Mouse (Mus musculus) monocyte, adult 5-6 weeks (primary cell): Measurements from ENCODE around the gene Ttc26. TPM values are rescaled to one million over a fixed set of nuclear protein-coding genes. Genes with fewer than 3 reads are reported as not detected.

ENCODE experiments used
- ATAC-seq: fragments of 153-309, 156-312 bp; replicated peaks from 2 replicates; pipeline ENCODE4 v1.8.0; 2017; ENCODE audit warnings: mild to moderate bottlenecking; ENCODE audit not compliant: low TSS enrichment, insufficient number of reproducible peaks, severe bottlenecking, poor library complexity, low FRiP score
- total RNA-seq: library from RNA; stranded (forward); fragments of 200-1000, 200-491, 200-594 nt; gene quantifications from 3 replicates; pipeline ENCODE4 v1.2.3, GENCODE M21; 2017

Ttc26 gene
- not detected in 3 replicates for total RNA-seq

DNA sequence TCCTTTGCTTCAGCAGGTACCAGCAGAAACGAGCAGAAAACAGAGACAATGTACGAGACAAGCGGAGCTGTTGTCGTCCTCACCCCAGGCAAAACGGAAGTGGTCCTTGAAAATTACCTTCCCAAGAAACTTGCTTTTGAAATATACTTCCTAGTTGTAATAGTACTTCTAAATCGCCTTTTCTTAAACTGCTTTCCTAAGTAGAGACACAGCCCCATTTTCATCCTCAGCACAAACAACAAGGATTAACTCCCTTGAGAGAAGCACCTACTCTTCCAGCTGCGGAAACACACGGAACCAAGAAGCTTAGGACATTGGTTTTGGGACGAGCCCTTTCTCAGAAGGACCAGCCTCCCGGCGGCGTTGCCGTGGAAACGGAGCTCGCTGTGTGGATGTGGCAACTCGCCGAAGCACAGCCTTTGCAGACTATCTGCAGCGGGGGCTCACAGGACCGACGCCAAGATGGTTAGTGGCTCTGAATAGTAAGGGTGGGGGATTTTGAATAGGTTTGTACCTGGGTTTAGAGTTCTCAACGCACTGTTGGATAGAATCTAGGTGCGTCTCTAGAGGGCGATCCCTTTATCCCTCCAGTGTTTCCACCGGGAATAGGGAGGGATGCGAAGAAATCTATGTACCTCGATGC, at the start of gene Ttc26:
Ttc26 (plus strand) TSS at position 341 of the 643 bp plus-strand sequence.
- ATAC-seq = peak; percentile 98

DNA sequence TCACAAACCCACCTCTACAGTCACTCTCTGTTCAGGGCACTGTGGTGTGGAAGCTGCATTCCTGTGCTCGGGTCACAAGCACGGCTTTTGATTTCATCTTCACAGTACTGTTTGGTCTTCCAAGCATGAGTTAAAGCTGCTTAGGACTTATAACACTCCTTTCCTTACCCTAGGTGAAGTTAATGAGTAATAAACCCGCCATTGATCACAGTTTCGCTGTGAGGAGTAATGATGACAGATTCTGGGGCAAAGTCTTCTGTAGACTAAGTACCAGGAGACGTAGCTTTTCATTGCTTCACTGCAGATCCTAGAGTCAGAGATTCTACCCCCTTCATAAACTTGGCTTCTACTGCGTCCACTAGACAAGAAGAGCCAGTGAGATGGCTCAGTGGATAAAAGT, 46.0 kb upstream of the Ttc26 start:
- no peak for ATAC-seq

DNA sequence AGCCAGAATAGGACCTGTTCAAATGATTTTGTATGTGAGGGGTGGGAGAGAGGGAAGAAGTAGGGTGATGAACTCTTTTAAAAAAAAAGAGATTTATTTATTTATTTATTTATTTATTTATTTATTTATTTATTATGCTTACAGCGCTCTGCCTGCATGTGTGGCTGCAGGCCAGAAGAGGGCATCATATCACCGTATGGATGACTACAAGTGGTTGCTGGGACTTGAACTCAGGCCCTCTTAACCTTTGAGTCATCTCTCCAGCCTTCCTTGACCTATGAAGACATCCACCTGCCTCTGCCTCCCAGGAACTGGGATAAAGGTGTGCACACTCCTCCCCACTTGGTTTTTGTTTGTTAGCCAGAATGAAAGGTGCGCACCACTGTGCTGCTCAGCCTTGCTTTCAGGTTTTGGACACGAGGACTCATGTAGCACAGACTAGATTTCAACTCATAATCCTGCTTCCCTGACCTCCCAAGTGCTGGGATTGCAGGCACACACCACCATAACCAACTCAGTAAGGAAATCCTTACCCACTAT, 44.0 kb upstream of the Ttc26 start:
- peak; percentile 45; the same call in 1 of the 2 replicates for ATAC-seq

DNA sequence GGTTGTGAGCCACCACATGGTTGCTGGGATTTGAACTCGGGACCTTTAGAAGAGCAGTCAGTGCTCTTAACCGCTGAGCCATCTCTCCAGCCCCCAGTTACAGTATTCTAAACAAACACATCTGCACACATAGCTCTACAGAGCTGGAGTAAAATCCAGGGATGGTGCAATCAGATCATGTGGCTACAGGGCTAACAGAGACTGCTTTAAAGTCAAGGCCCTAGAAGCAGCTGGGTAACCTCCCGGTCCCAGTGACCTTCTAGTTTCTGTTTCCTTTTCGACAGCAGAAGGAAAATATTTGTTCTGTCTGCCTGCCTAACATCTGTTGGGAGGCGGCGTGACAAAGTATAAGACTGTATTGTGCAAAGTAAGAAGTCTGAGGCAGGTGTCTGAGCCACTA, 43.3 kb upstream of the Ttc26 start:
- peak; percentile 11; the same call in 1 of the 2 replicates for ATAC-seq

DNA sequence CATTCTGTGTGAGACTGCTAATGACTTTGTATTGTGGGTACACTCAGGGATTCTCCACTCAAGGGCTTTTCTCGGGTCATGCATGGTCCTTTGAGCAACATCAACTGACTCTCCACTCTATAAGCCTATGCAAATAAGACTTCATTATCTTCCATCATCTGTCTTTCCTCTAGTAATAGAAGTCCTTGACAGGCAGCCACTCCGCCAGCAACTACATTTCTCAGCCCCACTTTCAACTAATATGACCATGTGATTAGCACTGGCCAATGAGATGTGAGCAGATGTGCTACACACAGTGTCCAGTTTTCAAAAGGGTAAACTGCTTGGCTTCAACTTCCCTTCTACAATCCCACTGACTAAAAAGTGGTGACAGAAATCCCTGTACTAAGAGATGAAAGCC, 42.2 kb upstream of the Ttc26 start:
- no peak for ATAC-seq

DNA sequence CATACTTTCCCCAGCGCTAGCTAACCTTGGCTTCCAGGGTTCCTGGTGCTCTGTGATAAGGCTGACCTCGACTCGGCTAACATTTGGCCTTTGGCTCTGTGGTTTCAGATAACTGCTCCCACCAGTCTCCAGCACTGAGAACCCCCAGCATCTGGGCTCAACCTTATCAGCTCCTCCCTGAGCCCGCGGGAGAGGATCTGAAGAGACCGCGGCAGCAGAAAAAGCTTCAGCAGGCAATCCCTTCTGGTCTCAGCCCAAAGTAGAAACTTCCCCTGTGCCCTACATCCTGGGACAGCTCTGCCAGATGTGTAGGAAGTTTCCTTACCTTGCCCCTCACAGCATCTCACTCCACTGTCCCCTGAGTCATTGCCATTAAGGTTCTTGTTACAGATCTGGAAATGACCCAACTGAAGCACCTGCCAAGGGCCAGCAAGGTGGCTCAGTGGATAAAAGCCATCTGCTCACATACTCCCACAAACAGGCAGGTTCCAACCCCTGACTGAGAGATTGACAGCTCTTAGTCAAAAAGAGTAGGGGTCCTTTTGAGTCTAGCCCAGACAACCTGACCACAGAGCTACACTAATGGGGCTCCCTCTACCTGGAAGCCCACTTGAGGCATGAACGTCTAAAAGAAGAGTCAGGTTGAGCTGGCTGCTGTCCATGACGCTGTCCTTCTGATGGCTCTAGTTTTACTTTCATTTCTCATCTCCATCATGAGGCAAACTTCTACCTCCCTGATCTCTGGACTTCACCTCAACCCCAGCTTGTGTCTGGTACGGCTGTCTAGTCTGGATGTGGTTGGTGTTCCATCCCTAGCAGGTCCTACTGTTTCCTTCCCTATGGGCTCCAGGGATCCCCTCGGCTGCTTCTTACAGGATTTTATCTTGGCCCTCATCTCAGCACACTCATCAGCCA, 39.3 kb upstream of the Ttc26 start:
- 0 out of 2 replicates have a peak, but pooled peaks have one; percentile 25 for ATAC-seq

DNA sequence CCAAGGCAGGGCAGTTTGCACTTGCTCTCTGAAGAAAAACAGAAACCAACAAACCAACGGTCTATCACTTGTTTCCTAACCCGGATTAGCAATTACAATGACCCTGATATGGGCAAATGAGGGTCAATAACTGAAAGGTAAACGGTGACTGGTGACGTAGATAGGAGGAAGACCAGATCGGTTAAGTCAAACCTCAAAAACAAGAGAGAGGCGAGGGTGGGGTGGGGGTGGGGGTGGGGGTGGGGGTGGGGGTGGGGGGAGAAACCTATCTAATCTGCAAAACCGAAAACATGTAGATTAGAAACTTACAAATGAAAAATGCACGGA, 38.6 kb upstream of the Ttc26 start:
- no peak for ATAC-seq

DNA sequence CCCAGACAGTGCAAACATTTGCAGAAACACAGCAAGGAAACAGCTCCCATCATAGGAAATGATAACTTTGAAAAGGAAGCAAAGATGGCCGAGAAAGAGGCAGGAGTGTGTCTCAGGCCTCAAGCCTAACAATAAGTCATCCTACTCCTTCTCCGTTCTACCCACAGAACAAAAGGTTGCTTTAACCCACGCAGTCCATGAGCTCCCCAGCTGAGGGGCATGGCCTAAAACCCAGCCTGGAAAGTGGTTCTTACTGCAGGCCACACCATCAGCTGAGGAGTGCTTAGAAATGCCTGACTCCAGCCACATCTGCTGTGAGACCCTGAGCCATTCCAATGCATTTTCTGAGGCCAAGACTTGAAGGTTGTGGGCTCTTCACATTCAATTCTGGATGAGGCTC, 37.7 kb upstream of the Ttc26 start:
- no peak for ATAC-seq

DNA sequence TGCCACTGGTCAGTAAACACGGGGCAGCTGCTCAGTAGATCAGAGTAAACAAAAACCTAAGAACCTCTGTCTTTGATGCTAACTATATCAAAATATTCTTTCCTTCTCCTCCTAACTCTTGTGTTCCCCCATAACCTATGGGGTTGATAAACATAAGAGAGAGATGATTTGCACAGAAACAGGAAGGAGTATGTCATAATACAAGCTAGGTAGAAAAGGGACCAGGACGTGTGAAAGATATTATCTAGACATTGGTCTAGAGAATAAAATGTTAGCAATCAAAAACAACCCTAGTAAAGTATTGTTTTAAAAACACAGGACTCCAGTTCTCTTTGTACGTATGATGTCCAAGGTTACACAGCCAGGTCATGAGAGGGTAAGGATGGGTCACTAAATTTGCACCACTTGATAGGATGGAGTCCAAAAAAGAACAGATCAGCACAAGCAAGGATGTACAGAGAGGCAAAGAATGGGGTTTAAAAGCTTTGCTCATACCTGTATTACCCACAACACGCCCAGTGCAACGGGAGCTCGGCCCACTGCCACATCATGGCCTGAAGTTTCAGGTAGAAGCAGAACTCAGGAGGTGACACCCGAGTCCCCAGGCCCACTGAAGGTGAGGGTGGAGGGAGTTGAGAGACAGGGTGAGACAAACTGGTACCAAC, 37.1 kb upstream of the Ttc26 start:
- ATAC-seq = no peak

DNA sequence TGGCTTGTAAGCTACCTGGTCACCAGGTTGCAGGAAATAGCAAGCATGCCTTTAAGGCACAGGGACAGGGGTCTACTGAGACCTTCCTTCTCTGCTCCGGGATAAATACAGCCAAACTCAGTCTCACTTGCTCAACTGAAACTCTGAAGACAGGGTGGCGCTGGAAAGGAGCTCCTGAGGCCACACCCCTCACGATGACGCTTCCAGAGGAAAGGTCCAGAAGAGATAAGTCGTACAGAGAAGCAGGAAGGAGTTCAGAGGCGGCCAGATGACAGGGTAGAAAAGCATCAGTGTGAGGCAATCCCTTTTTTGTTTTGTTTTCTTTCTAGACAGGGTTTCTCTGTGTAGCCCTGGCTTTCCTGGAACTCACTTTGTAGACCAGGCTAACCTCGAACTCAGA, 35.5 kb upstream of the Ttc26 start:
- peak; percentile 86 for ATAC-seq

DNA sequence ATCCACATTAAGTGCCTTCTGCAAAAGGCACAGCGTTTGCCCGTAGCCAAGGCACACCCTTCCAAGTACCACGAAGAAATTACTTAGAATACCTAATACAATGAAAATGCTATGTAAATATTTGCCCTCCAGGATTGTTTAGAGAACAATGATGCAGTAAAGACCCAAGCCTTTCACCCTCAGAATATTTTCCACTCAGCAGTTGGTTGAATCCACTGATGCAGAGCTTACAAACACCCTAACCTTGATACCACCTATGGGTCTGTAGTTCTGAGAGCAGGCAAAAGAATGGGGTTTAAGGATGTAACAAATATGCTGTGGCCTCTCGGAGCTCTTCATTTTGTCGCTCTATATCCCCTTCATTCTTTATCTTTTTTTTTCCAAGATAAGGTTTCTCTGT, 33.4 kb upstream of the Ttc26 start:
- no peak for ATAC-seq

DNA sequence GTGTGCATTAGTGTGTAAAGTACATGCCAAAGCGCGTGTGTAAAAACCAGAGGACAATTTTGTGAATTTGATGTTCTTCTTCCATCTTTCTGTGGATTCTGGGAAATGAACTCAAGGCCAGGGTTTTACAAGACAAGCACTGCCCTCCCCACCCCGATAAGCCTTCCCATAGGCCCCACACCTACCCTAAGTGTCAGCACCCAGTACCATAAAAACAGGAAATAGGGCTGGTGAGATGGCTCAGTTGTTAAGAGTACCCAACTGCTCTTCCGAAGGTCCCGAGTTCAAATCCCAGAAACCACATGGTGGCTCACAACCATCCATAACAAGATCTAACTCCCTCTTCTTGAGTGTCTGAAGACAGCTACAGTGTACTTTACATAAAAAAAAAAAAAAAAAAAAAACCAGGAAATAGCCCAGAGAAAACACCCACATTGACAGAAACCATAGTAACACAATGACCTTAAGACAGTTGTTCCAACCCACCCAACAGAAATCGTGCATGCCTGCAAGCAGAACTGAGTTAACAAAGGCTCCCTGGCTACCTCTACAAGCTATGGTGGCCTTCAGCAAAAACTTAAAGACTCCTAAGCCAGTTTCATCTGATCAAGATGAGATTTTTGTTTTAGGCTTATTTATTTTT, 32.3 kb upstream of the Ttc26 start:
- no peak for ATAC-seq

DNA sequence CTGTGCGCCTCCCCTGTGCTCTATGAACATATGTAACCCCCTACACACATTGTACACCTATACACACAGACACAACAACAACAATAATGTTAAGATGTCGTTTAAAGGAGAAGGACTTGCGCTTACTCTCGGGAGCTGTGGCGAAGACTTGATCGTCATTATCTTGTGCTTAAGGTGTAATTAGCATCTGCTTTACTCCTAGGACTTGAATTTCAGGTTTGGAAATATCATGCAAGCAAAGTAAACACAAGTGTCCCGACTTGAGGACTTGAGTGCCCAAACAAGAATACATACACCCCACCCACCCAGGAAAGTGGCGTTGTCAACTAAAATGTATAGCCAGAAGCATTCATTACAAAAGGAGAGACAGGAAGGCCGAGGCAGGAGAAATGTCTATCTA, 31.5 kb upstream of the Ttc26 start:
- ATAC-seq = no peak

DNA sequence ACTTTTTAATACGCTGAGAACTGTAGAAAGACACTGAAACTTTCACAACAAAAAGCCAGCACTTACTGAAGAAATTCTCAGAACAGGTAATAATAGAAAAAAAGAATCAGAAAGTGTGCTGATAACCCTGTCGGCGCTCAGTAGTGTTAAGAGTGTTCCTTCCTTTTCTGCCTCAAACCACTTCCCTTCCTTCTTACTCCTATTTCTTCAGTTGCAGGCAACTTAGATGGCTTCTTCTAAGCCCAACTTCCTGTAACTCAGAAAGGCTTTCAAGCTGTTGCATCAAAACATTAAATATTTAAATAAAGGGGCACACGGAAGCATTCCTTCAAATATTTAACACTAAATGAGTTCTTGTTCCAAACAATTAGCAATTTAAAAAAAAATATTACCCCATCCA, 29.3 kb upstream of the Ttc26 start:
- ATAC-seq = no peak

DNA sequence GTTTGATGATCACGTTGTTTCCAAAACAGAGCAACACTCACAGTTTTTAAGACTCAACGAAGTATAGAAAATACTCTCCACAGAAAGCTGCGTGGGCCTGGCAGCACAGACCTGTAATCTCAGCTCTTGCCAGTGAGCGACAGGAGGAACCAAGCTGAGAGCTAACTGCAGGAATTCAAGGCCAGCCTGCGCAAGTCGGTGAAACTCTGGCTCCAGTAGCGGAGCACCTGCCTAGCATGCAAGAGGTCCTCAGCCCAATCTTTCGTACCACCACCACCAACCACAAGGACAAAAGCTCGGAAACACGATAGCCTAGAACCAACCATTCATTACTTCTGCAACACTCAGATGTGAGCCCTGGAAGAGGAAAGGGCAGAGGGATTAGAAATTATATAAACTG, 28.8 kb upstream of the Ttc26 start:
- no peak for ATAC-seq

DNA sequence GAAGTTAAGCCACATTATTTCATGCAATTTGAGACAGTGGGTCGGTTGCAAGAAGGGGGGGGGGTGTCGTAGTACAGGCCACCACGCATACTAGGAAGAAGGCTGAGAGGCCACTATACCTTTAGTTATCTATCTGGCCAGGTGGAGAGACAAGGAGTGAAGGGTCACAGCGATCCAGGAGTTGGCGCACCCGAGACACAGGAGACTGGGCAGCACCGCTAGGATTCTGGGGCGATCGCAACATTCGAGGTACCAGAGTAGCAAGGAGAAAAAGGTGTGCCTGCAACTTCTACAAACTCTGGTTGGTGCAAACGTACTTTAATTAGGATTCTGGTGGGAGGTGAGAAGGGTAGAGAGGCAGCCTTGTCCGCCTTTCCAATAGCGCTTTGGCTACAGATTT, 28.1 kb upstream of the Ttc26 start:
- ATAC-seq = no peak

DNA sequence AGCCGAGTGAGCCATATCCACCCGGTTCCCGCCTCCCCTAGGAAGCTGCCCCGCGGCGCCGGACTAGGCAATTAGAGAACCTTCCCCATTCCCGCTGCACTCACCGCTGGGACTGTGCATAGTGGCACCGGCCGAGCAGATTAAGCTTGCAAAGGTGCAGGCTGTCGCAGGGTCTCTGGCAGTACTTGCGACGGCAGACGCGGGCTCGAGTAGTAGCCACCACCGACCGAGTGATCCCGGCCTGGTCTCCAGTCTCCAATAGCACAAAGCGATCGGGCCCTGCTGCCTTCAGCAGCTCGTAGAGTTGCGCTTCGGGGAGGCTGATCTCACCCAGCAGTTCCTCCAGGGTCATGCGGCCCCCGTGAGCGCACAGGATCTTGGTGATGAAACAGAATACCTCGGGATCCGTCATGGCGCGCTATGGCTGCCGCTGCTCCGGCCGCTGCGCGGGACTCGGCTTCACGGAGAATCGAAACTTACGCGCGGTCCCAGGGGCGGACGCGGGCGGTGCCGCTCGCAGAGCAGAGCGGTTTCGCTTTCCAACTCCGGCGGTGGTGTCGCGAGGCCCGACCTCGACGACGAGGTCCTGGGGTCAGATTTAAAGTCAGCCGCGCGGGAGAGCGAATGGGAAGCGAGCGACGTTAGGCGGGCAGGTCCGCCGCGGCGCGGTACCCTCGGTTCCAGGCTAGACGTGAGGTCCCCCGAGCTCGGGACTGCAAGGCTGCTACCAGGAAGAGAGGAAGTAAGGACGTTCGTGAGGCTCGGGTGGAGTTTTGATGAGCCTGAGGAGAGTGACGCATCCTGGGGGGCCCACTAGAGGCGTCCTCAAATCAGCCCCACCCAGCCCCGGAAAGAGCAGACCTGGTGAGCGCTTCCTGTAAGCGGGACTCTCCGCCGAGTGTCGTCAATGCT, 27.2 kb upstream of the Ttc26 start, which contains the start of gene Zc3hav1:
Zc3hav1 (minus strand) TSS at position 793 of the 912 bp plus-strand sequence.
- peak; percentile 90 for ATAC-seq
